Mouse (Mus musculus) liver, adult 2 months (tissue): ENCODE measurements around the gene Gramd1b.

Experiments
- CTCF ChIP-seq: fragments of 200-500 bp; IDR thresholded peaks from 2 replicates; pipeline ENCODE4 v1.5.1; 2011; ENCODE audit warnings: low read depth, low read length, control low read depth
- POLR2A ChIP-seq: fragments of 200-500 bp; IDR thresholded peaks from 2 replicates; pipeline ENCODE4 v1.6.1; 2011; ENCODE audit warnings: low read length, control low read depth; ENCODE audit not compliant: insufficient read depth; ENCODE audit errors: extremely low read depth

DNA sequence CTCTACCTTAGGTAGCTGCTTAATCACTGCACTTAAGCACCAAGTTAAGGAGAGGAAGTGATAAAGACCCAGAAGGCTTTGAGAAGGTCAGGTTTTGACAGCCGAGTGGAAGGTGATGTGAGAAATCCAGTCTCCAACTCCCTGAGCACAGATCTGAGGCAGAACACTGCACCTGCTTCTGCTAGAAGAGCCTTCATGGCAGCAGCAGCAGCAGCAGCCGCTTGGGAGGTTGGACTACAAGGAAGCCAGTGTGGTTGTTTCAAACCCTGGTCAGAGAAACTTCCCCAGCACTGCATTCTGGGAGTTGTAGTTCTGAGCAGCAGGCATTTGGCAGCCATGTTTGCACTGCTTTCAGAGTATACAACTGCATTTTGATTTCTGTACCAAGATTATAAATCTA, 134.1 kb downstream of the Gramd1b start:
- TF ChIP-seq CTCF (no peak), POLR2A (no peak)
